Mouse (Mus musculus): ENCODE measurements around the gene Ankrd28. TPM values are rescaled to one million over a fixed set of nuclear protein-coding genes. Genes with fewer than 3 reads are reported as not detected.

Ankrd28 gene
- total and polyA plus RNA-seq, 2 experiments from 2014 or later = 6.9 to 29.1 TPM

- DNase-seq (peak; percentile 95), ATAC-seq (peak; percentile 96)
- H3K27me3 ChIP-seq (ENCODE audit: insufficient read depth, low read length) = no peaks in the 10 kb centered on the region
- peak overlapping the region; percentile 69 for H3K9ac ChIP-seq
- no peaks in the 10 kb centered on the region for H3K9me3 ChIP-seq (ENCODE audit: low read length)
- WGBS = under 1% methylated on average over 44 of the region's 44 CpGs
- H3K4me2 ChIP-seq (ENCODE audit: low read depth) = peak overlapping the region; percentile 51
- peak overlapping the region; percentile 39 for H3K4me3 ChIP-seq (ENCODE audit: low read depth, low read length)
- TF ChIP-seq CTCF (IDR thresholded peaks at IDR 0.05; ENCODE audit: low read depth) = peak; percentile 60
- peak overlapping the region; percentile 98 for H3K27ac ChIP-seq (ENCODE audit: low read depth, low read length)
- H3K36me3 ChIP-seq (ENCODE audit: insufficient read depth) = peaks cover 4% of the 10 kb centered on the region
- peaks cover 10% of the 10 kb centered on the region for H3K4me1 ChIP-seq (ENCODE audit: insufficient read depth)
Observed at GRCm38 (mm10) chr14:31661671-31662554, 168.5 kb downstream of the Ankrd28 start.

GRCm38 (mm10) chr14:31660312-31661093 is 169.9 kb downstream of the Ankrd28 start:
- 16% methylated on average over 7 of the region's 7 CpGs for WGBS

GRCm38 (mm10) chr14:31659501-31660181 is 170.8 kb downstream of the Ankrd28 start:
- no peak for TF ChIP-seq CTCF (IDR thresholded peaks at IDR 0.05; ENCODE audit: low read depth)
- Histone ChIP-seq H3K4me2 (ENCODE audit: low read depth) (no peak overlapping the region), H3K9me3 (ENCODE audit: low read length) (no peaks in the 10 kb centered on the region), H3K4me1 (ENCODE audit: insufficient read depth) (peaks cover 10% of the 10 kb centered on the region), H3K36me3 (ENCODE audit: insufficient read depth) (no peaks in the 10 kb centered on the region), H3K9ac (peak overlapping the region; percentile 35; the same call in 1 of the 2 replicates), H3K27me3 (ENCODE audit: insufficient read depth, low read length) (no peaks in the 10 kb centered on the region), H3K27ac (ENCODE audit: low read depth, low read length) (peak overlapping the region; percentile 98), H3K4me3 (ENCODE audit: low read depth, low read length) (no peak overlapping the region)
- ATAC-seq (no peak), DNase-seq (peak; percentile 52)
- WGBS = 28% methylated on average over 10 of the region's 10 CpGs

More at GRCm38 (mm10) chr14:31660312-31661093, 169.9 kb downstream of the Ankrd28 start:
- TF ChIP-seq CTCF (IDR thresholded peaks at IDR 0.05; ENCODE audit: low read depth) = no peak
- Histone ChIP-seq H3K4me1 (ENCODE audit: insufficient read depth) (peaks cover 10% of the 10 kb centered on the region), H3K27me3 (ENCODE audit: insufficient read depth, low read length) (no peaks in the 10 kb centered on the region), H3K4me3 (ENCODE audit: low read depth, low read length) (no peak overlapping the region), H3K9me3 (ENCODE audit: low read length) (no peaks in the 10 kb centered on the region), H3K4me2 (ENCODE audit: low read depth) (no peak overlapping the region), H3K27ac (ENCODE audit: low read depth, low read length) (peak overlapping the region; percentile 98), H3K9ac (no peak overlapping the region), H3K36me3 (ENCODE audit: insufficient read depth) (no peaks in the 10 kb centered on the region)
- peak; percentile 29 for DNase-seq
- no peak for ATAC-seq

GRCm38 (mm10) chr14:31658126-31658680 is 172.2 kb downstream of the Ankrd28 start:
- WGBS = 76% methylated on average over 8 of the region's 8 CpGs
- Histone ChIP-seq H3K27ac (ENCODE audit: low read depth, low read length) (no peak overlapping the region), H3K4me1 (ENCODE audit: insufficient read depth) (peaks cover 10% of the 10 kb centered on the region), H3K27me3 (ENCODE audit: insufficient read depth, low read length) (no peaks in the 10 kb centered on the region), H3K36me3 (ENCODE audit: insufficient read depth) (no peaks in the 10 kb centered on the region), H3K9me3 (ENCODE audit: low read length) (no peaks in the 10 kb centered on the region), H3K9ac (no peak overlapping the region), H3K4me3 (ENCODE audit: low read depth, low read length) (no peak overlapping the region), H3K4me2 (ENCODE audit: low read depth) (no peak overlapping the region)
- ATAC-seq (no peak), DNase-seq (no peak)
- no peak for TF ChIP-seq CTCF (IDR thresholded peaks at IDR 0.05; ENCODE audit: low read depth)

- no peaks in the 10 kb centered on the region for H3K9me3 ChIP-seq (ENCODE audit: low read length)
- ATAC-seq (0 out of 2 replicates have a peak, but pooled peaks have one; percentile 14), DNase-seq (peak; percentile 87)
- peak; percentile 93 for TF ChIP-seq CTCF (IDR thresholded peaks at IDR 0.05; ENCODE audit: low read depth)
- no peak overlapping the region for H3K4me3 ChIP-seq (ENCODE audit: low read depth, low read length)
- H3K9ac ChIP-seq = no peak overlapping the region
- no peak overlapping the region for H3K27ac ChIP-seq (ENCODE audit: low read depth, low read length)
- H3K36me3 ChIP-seq (ENCODE audit: insufficient read depth) = no peaks in the 10 kb centered on the region
- WGBS = 34% methylated on average over 5 of the region's 5 CpGs
- no peaks in the 10 kb centered on the region for H3K27me3 ChIP-seq (ENCODE audit: insufficient read depth, low read length)
- peaks cover 3% of the 10 kb centered on the region for H3K4me1 ChIP-seq (ENCODE audit: insufficient read depth)
- no peak overlapping the region for H3K4me2 ChIP-seq (ENCODE audit: low read depth)
Observed at GRCm38 (mm10) chr14:31656857-31657645, 173.4 kb downstream of the Ankrd28 start.

GRCm38 (mm10) chr14:31656386-31656785 is 174.1 kb downstream of the Ankrd28 start:
- H3K4me3 ChIP-seq (ENCODE audit: low read depth, low read length) = no peak overlapping the region
- H3K9me3 ChIP-seq (ENCODE audit: low read length) = no peaks in the 10 kb centered on the region
- peaks cover 3% of the 10 kb centered on the region for H3K4me1 ChIP-seq (ENCODE audit: insufficient read depth)
- no peaks in the 10 kb centered on the region for H3K27me3 ChIP-seq (ENCODE audit: insufficient read depth, low read length)
- 77% methylated on average over 7 of the region's 7 CpGs for WGBS
- TF ChIP-seq CTCF (IDR thresholded peaks at IDR 0.05; ENCODE audit: low read depth) = no peak
- H3K36me3 ChIP-seq (ENCODE audit: insufficient read depth) = no peaks in the 10 kb centered on the region
- H3K27ac ChIP-seq (ENCODE audit: low read depth, low read length) = no peak overlapping the region
- no peak for ATAC-seq
- DNase-seq = no peak
- H3K9ac ChIP-seq = no peak overlapping the region
- no peak overlapping the region for H3K4me2 ChIP-seq (ENCODE audit: low read depth)
